In genomic region chr6:37593551-37594089, GRCm38 (mm10) we compare ENCODE assay signal across 8 mouse cellular contexts.
A peak's percentile ranks its signal among the peaks of the same experiment; 100 is the strongest.
DNase-seq lines count a peak whose midpoint lies in the region; ATAC-seq and TF ChIP-seq lines count a peak whose summit lies in the region.
"Had no signal": no experiment of that assay in that cellular context is flagged by ENCODE, and none has a peak within 500 bp of the region (broad histone marks: within the 10 kb centered on the region; RNA-seq: fewer than 3 reads in every experiment).

No protein-coding gene starts in this region.

- ATAC-seq in kidney, embryonic 15.5 days (replicated peaks; ENCODE audit: low FRiP score): no peak; the same call in 1 of the 2 replicates
- ATAC-seq in embryonic facial prominence, embryonic 11.5 days (replicated peaks; ENCODE audit: insufficient number of reproducible peaks, low FRiP score, low TSS enrichment, low read depth): no peak
- no peak for ATAC-seq in limb, embryonic 11.5 days (ENCODE audit: insufficient number of reproducible peaks, low FRiP score, low TSS enrichment, low read depth)
- ATAC-seq in erythroid progenitor cell, adult 5-6 weeks (replicated peaks; ENCODE audit: low FRiP score, poor library complexity, severe bottlenecking): no peak

- no peaks in the 10 kb centered on the region for H3K36me3 ChIP-seq in kidney, embryonic 15.5 days
- no peaks in the 10 kb centered on the region for H3K36me3 ChIP-seq in kidney, adult 2 months (ENCODE audit: control insufficient read depth, insufficient read depth, low read length)
- no peaks in the 10 kb centered on the region for H3K36me3 ChIP-seq in embryonic facial prominence, embryonic 11.5 days (replicated peaks; ENCODE audit: control insufficient read depth, insufficient read depth, low read depth, low read length)
- no peaks in the 10 kb centered on the region for H3K36me3 ChIP-seq in limb, embryonic 11.5 days (ENCODE audit: control insufficient read depth, insufficient read depth, low read length)
- no peaks in the 10 kb centered on the region for H3K36me3 ChIP-seq in small intestine, adult 2 months (ENCODE audit: control insufficient read depth, insufficient read depth, low read length)

- no peak overlapping the region for H3K4me3 ChIP-seq in kidney, embryonic 15.5 days (replicated peaks)
- H3K4me3 ChIP-seq in kidney, adult 2 months (ENCODE audit: insufficient read depth, low read depth, low read length): no peak overlapping the region
- H3K4me3 ChIP-seq in embryonic facial prominence, embryonic 11.5 days (ENCODE audit: low read depth, low read length): no peak overlapping the region
- no peak overlapping the region for H3K4me3 ChIP-seq in limb, embryonic 11.5 days (ENCODE audit: low read depth, low read length)
- H3K4me3 ChIP-seq in small intestine, adult 2 months (ENCODE audit: low read depth, low read length): no peak overlapping the region

- H3K4me1 ChIP-seq in kidney, embryonic 15.5 days: peaks cover 21% of the 10 kb centered on the region
- peaks cover 9% of the 10 kb centered on the region; the same call in 1 of the 2 replicates for H3K4me1 ChIP-seq in kidney, adult 2 months (ENCODE audit: control insufficient read depth, insufficient read depth, low read length)
- H3K4me1 ChIP-seq in embryonic facial prominence, embryonic 11.5 days (ENCODE audit: control insufficient read depth, insufficient read depth, low read length): no peaks in the 10 kb centered on the region
- 0 out of 2 replicates have a peak, but pooled peaks cover 3% of the 10 kb centered on the region for H3K4me1 ChIP-seq in limb, embryonic 11.5 days (ENCODE audit: control insufficient read depth, insufficient read depth, low read length)
- peaks cover 9% of the 10 kb centered on the region; the same call in 1 of the 2 replicates for H3K4me1 ChIP-seq in small intestine, adult 2 months (ENCODE audit: control insufficient read depth, insufficient read depth, insufficient read length, low read length)

- DNase-seq in kidney, adult 2 months: no peak
- DNase-seq in embryonic facial prominence, embryonic 11.5 days (ENCODE audit: low spot score): peak; percentile 56
- DNase-seq in limb, embryonic 11.5 days (ENCODE audit: low spot score): peak; percentile 32
- no peak for DNase-seq in right cerebral cortex, postnatal 10 days (ENCODE audit: low spot score in 2 of 2)

- no peak for TF ChIP-seq CTCF in kidney, adult 2 months (conservative IDR thresholded peaks at IDR 0.05; ENCODE audit: insufficient read depth, insufficient read length, low read depth, low read length)
- TF ChIP-seq CTCF in small intestine, adult 2 months (IDR thresholded peaks at IDR 0.05; ENCODE audit: extremely low read depth, insufficient read length, insufficient replicate concordance, low read depth, low read length): no peak

- H3K9me3 ChIP-seq in kidney, embryonic 15.5 days (replicated peaks): no peaks in the 10 kb centered on the region
- no peaks in the 10 kb centered on the region for H3K9me3 ChIP-seq in embryonic facial prominence, embryonic 11.5 days (replicated peaks; ENCODE audit: control insufficient read depth, low read length)
- H3K9me3 ChIP-seq in limb, embryonic 11.5 days (ENCODE audit: control insufficient read depth, low read length): no peaks in the 10 kb centered on the region

- H3K9ac ChIP-seq in kidney, embryonic 15.5 days: no peak overlapping the region
- no peak overlapping the region for H3K9ac ChIP-seq in embryonic facial prominence, embryonic 11.5 days (replicated peaks; ENCODE audit: low read length)
- no peak overlapping the region for H3K9ac ChIP-seq in limb, embryonic 11.5 days (ENCODE audit: low read length)
- H3K9ac ChIP-seq: liver, embryonic 14.5 days had no signal

- 22% methylated on average over 5 of the region's 5 CpGs for WGBS in kidney, embryonic 15.5 days
- WGBS in kidney, adult 2 months: 65% methylated on average over 5 of the region's 5 CpGs
- 13% methylated on average over 5 of the region's 5 CpGs for WGBS in embryonic facial prominence, embryonic 11.5 days
- whole genome bisulfite sequencing in limb, embryonic 11.5 days: 15% methylated on average over 5 of the region's 5 CpGs
- WGBS in small intestine, adult 2 months: 26% methylated on average over 5 of the region's 5 CpGs

- H3K4me2 ChIP-seq in kidney, embryonic 15.5 days: no peak overlapping the region
- no peak overlapping the region for H3K4me2 ChIP-seq in embryonic facial prominence, embryonic 11.5 days (ENCODE audit: low read depth, low read length)
- H3K4me2 ChIP-seq in limb, embryonic 11.5 days (ENCODE audit: low read depth, severe bottlenecking): no peak overlapping the region

- TF ChIP-seq POLR2A in kidney, adult 2 months (IDR thresholded peaks at IDR 0.05; ENCODE audit: low read depth, low read length): no peak
- no peak for TF ChIP-seq POLR2A in small intestine, adult 2 months (IDR thresholded peaks at IDR 0.05; ENCODE audit: low read depth, low read length)

- 0 out of 2 replicates have a peak overlapping the region, but pooled peaks have one; percentile 22 for H3K27ac ChIP-seq in kidney, embryonic 15.5 days
- H3K27ac ChIP-seq in kidney, adult 2 months (ENCODE audit: insufficient read depth, low read depth, low read length): no peak overlapping the region
- no peak overlapping the region for H3K27ac ChIP-seq in embryonic facial prominence, embryonic 11.5 days (replicated peaks; ENCODE audit: low read depth, low read length)
- H3K27ac ChIP-seq in limb, embryonic 11.5 days (replicated peaks; ENCODE audit: low read depth, low read length): no peak overlapping the region
- H3K27ac ChIP-seq in small intestine, adult 2 months (ENCODE audit: insufficient read depth, low read depth, low read length): peak overlapping the region; percentile 16; the same call in 1 of the 2 replicates
- H3K27ac ChIP-seq: liver, embryonic 14.5 days had no signal

- H3K27me3 ChIP-seq in kidney, embryonic 15.5 days: no peaks in the 10 kb centered on the region
- no peaks in the 10 kb centered on the region for H3K27me3 ChIP-seq in kidney, adult 2 months (replicated peaks; ENCODE audit: control insufficient read depth, insufficient read depth, low read length)
- H3K27me3 ChIP-seq in embryonic facial prominence, embryonic 11.5 days (ENCODE audit: control insufficient read depth, insufficient read depth, low read length): no peaks in the 10 kb centered on the region
- no peaks in the 10 kb centered on the region for H3K27me3 ChIP-seq in limb, embryonic 11.5 days (ENCODE audit: control insufficient read depth, insufficient read depth, low read length)
- H3K27me3 ChIP-seq in small intestine, adult 2 months (ENCODE audit: control insufficient read depth, insufficient read depth, low read length): no peaks in the 10 kb centered on the region

Comparison
In these comparisons a context has a peak if more than half of its experiments do, and no peak if none do; other contexts are left out.
1. H3K27ac ChIP-seq: peak in kidney, embryonic 15.5 days (single experiment) and small intestine, adult 2 months (single experiment); none in kidney, adult 2 months (single experiment), embryonic facial prominence, embryonic 11.5 days (single experiment) and limb, embryonic 11.5 days (single experiment).
2. DNase-seq: peak in embryonic facial prominence, embryonic 11.5 days (single experiment) and limb, embryonic 11.5 days (single experiment); none in kidney, adult 2 months (single experiment) and right cerebral cortex, postnatal 10 days (0 of 2).